Mouse (Mus musculus): ENCODE results near the gene Gm4869. TPM values are rescaled to one million over a fixed set of nuclear protein-coding genes. Genes with fewer than 3 reads are reported as not detected.

Gm4869 gene
- total RNA-seq, 2 experiments from 2014 or later, result not detected

GRCm38 (mm10) chr5:140517921-140518230 is 72.4 kb downstream of the Gm4869 start:
- DNase-seq (ENCODE audit: low spot score in 2 of 2), result no peak

GRCm38 (mm10) chr5:140521196-140521595 is 75.8 kb downstream of the Gm4869 start:
- no peak for DNase-seq (ENCODE audit: low spot score in 2 of 2)

- no peak for DNase-seq (ENCODE audit: low spot score in 2 of 2)
Measured at GRCm38 (mm10) chr5:140526754-140527153, 81.3 kb downstream of the Gm4869 start.

- DNase-seq (ENCODE audit: low spot score in 2 of 2), result no peak
Measured at GRCm38 (mm10) chr5:140538111-140538683, 92.8 kb downstream of the Gm4869 start.

- DNase-seq (ENCODE audit: low spot score in 2 of 2), result peak; percentile 89 to 91
Measured at GRCm38 (mm10) chr5:140540106-140540505, 94.7 kb downstream of the Gm4869 start.

- DNase-seq (ENCODE audit: low spot score in 2 of 2), result peak; percentile 86
Measured at GRCm38 (mm10) chr5:140542811-140543575, 97.5 kb downstream of the Gm4869 start.

Small RNA genes lying within 50 kb of the gene (microRNA-seq; reads per million reads assigned to microRNA genes)
- gene Mir7038, result 0.89 to 1.4 reads per million in 2 experiments

Other genes starting within 250 kb of the Gm4869 start
- gene Mad1l1, start 124.1 kb upstream of the Gm4869 start, total RNA-seq (2021), result 10 to 100 TPM; 20.1 to 20.7 TPM
- 1 to 10 TPM; 5.8 to 7.5 TPM for gene Nudt1, start 124.0 kb upstream of the Gm4869 start, total RNA-seq (2021)
- 1 to 10 TPM; 8.4 to 9.4 TPM for gene Mrm2, start 113.7 kb upstream of the Gm4869 start, total RNA-seq (2021)
- gene Snx8, start 56.4 kb upstream of the Gm4869 start, total RNA-seq (2021), result 10 to 100 TPM; 14.9 to 15.5 TPM
- 100 to 1,000 TPM; 126 to 128 TPM for gene Eif3b, start 26.3 kb upstream of the Gm4869 start, total RNA-seq (2021)
- 10 to 100 TPM; 17.8 to 21.3 TPM for gene Chst12, start 59.9 kb downstream of the Gm4869 start, total RNA-seq (2021)
- not detected for gene Grifin, start 119.4 kb downstream of the Gm4869 start, total RNA-seq (2021)
- gene Lfng, start 161.7 kb downstream of the Gm4869 start, total RNA-seq (2021), result 10 to 100 TPM; 29.3 to 38.8 TPM
- gene Ttyh3, start 203.4 kb downstream of the Gm4869 start, total RNA-seq (2021), result 100 to 1,000 TPM; 371 to 388 TPM

Data from layer of hippocampus, postnatal 10 days (tissue).